Mouse (Mus musculus) MEL (cell line): ENCODE measurements around the gene Ccdc182. TPM values are rescaled to one million over a fixed set of nuclear protein-coding genes. Genes with fewer than 3 reads are reported as not detected.

Experiments
- DNase-seq: peaks from one replicate; pipeline ENCODE4 v3.0.0; 2011; ENCODE audit warnings: low read depth, low spot score
- H3K27ac ChIP-seq: 2 replicates; pipeline ENCODE4 v1.5.1; 2012; ENCODE audit warnings: low read depth, mild to moderate bottlenecking, control low read depth, low read length, moderate library complexity; ENCODE audit not compliant: control insufficient read depth
- H3K27me3 ChIP-seq, 2 experiments: fragments of 150-350 bp in 1 of 2; sonication (generic) in 1 of 2; 2 replicates each; pipeline ENCODE4 v1.6.1; 2012; ENCODE audit warnings: low read length in 2 of 2, mild to moderate bottlenecking in 2 of 2, improper control_type of control experiment in 1 of 2, moderate library complexity in 1 of 2; ENCODE audit not compliant: insufficient read depth in 2 of 2, control insufficient read depth in 1 of 2
- H3K36me3 ChIP-seq, 2 experiments: 2 replicates each; pipeline ENCODE4 v1.6.1; 2012 to 2014; ENCODE audit warnings: low read length in 2 of 2, improper control_type of control experiment in 1 of 2, inconsistent platforms in 1 of 2, mild to moderate bottlenecking in 1 of 2; ENCODE audit not compliant: insufficient read depth in 2 of 2, control insufficient read depth in 1 of 2
- H3K4me1 ChIP-seq, 2 experiments: fragments of 150-350 bp in 1 of 2; sonication (generic) in 1 of 2; 2 replicates each; pipeline ENCODE4 v1.6.1; 2012; ENCODE audit warnings: low read length in 2 of 2, improper control_type of control experiment in 1 of 2, mild to moderate bottlenecking in 1 of 2; ENCODE audit not compliant: insufficient read depth in 2 of 2, control insufficient read depth in 1 of 2
- H3K4me3 ChIP-seq, 2 experiments: fragments of 150-350 bp in 1 of 2; sonication (generic) in 1 of 2; 2 replicates each; pipeline ENCODE4 v1.5.1; 2012; ENCODE audit warnings: low read depth in 2 of 2, low read length in 2 of 2, mild to moderate bottlenecking in 2 of 2, moderate library complexity in 2 of 2, control low read depth in 1 of 2, improper control_type of control experiment in 1 of 2; ENCODE audit not compliant: control insufficient read depth in 1 of 2, insufficient read depth in 1 of 2
- H3K79me2 ChIP-seq: 2 replicates; pipeline ENCODE4 v1.6.1; 2012; ENCODE audit warnings: mild to moderate bottlenecking, low read length, moderate library complexity; ENCODE audit not compliant: control insufficient read depth, poor library complexity, insufficient read depth
- H3K9ac ChIP-seq: 2 replicates; pipeline ENCODE4 v1.6.1; 2012; ENCODE audit warnings: low read depth, mild to moderate bottlenecking, control low read depth, low read length, moderate library complexity; ENCODE audit not compliant: control insufficient read depth, poor library complexity, severe bottlenecking
- H3K9me3 ChIP-seq: fragments of 150-350 bp; sonication (generic); replicated peaks from 2 replicates; pipeline ENCODE4 v1.6.1; 2012; ENCODE audit warnings: mild to moderate bottlenecking, low read length, improper control_type of control experiment, moderate library complexity; ENCODE audit not compliant: insufficient read depth
- BHLHE40 ChIP-seq: IDR thresholded peaks from 2 replicates; pipeline ENCODE4 v1.6.1; 2012; ENCODE audit warnings: low read depth, mild to moderate bottlenecking, inconsistent platforms, low read length, improper control_type of control experiment, borderline replicate concordance
- CHD2 ChIP-seq: IDR thresholded peaks from 2 replicates; pipeline ENCODE4 v1.6.1; 2011; ENCODE audit warnings: low read length, improper control_type of control experiment
- CTCF ChIP-seq, 3 experiments: IDR thresholded peaks in 2 of 3; conservative IDR thresholded peaks in 1 of 3; 2 replicates each; pipeline ENCODE4 v1.5.1; 2011 to 2012; ENCODE audit warnings: low read length in 3 of 3, low read depth in 2 of 3, mild to moderate bottlenecking in 2 of 3, improper control_type of control experiment in 1 of 3, inconsistent platforms in 1 of 3, mixed read lengths in 1 of 3, moderate library complexity in 1 of 3; ENCODE audit not compliant: control insufficient read depth in 1 of 3, insufficient read depth in 1 of 3, poor library complexity in 1 of 3, severe bottlenecking in 1 of 3
- E2F4 ChIP-seq: IDR thresholded peaks from 2 replicates; pipeline ENCODE4 v1.6.1; 2011; ENCODE audit warnings: low read depth, low read length, improper control_type of control experiment, borderline replicate concordance
- GABPA ChIP-seq: IDR thresholded peaks from 2 replicates; pipeline ENCODE4 v1.6.1; 2012; ENCODE audit warnings: low read depth, mild to moderate bottlenecking, inconsistent platforms, low read length, improper control_type of control experiment, moderate library complexity
- HCFC1 ChIP-seq: IDR thresholded peaks from 2 replicates; pipeline ENCODE4 v1.6.1; 2012; ENCODE audit warnings: low read depth, mild to moderate bottlenecking, inconsistent platforms, low read length, improper control_type of control experiment, moderate library complexity
- JUND ChIP-seq: IDR thresholded peaks from 2 replicates; pipeline ENCODE4 v1.6.1; 2011; ENCODE audit warnings: low read depth, mild to moderate bottlenecking, improper control_type of control experiment, low read length
- MAX ChIP-seq: IDR thresholded peaks from 2 replicates; pipeline ENCODE4 v1.6.1; 2011; ENCODE audit warnings: low read length, improper control_type of control experiment
- MEF2A ChIP-seq: IDR thresholded peaks from 2 replicates; pipeline ENCODE4 v1.6.1; 2014; ENCODE audit warnings: low read depth, mild to moderate bottlenecking, inconsistent platforms, low read length, improper control_type of control experiment; ENCODE audit not compliant: poor library complexity, insufficient replicate concordance, severe bottlenecking; ENCODE audit errors: extremely low read depth
- MXI1 ChIP-seq: IDR thresholded peaks from 2 replicates; pipeline ENCODE4 v1.6.1; 2011; ENCODE audit warnings: mild to moderate bottlenecking, low read depth, low read length, improper control_type of control experiment
- MYC ChIP-seq: IDR thresholded peaks from 2 replicates; pipeline ENCODE4 v1.6.1; 2011; ENCODE audit warnings: low read depth, mild to moderate bottlenecking, low read length, improper control_type of control experiment, moderate library complexity
- NRF1 ChIP-seq: IDR thresholded peaks from 2 replicates; pipeline ENCODE4 v1.6.1; 2014; ENCODE audit warnings: low read depth, mild to moderate bottlenecking, inconsistent platforms, low read length, improper control_type of control experiment, moderate library complexity; ENCODE audit not compliant: poor library complexity, insufficient read depth, severe bottlenecking
- POLR2A ChIP-seq, 2 experiments: IDR thresholded peaks; 2 replicates each; pipeline ENCODE4 v1.6.1; 2011 to 2012; ENCODE audit warnings: low read length in 2 of 2, mild to moderate bottlenecking in 2 of 2, control low read depth in 1 of 2, improper control_type of control experiment in 1 of 2, low read depth in 1 of 2, moderate library complexity in 1 of 2; ENCODE audit not compliant: control insufficient read depth in 1 of 2, insufficient read depth in 1 of 2, poor library complexity in 1 of 2
- POLR2AphosphoS5 ChIP-seq: IDR thresholded peaks from 2 replicates; pipeline ENCODE4 v1.6.1; 2012; ENCODE audit warnings: low read depth, borderline replicate concordance, mild to moderate bottlenecking, inconsistent platforms, low read length, moderate library complexity, mixed read lengths
- RAD21 ChIP-seq: IDR thresholded peaks from 2 replicates; pipeline ENCODE4 v1.6.1; 2011; ENCODE audit warnings: mild to moderate bottlenecking, low read depth, low read length, improper control_type of control experiment
- RCOR1 ChIP-seq: IDR thresholded peaks from 2 replicates; pipeline ENCODE4 v1.6.1; 2012; ENCODE audit warnings: low read depth, mild to moderate bottlenecking, inconsistent platforms, low read length, improper control_type of control experiment
- SMC3 ChIP-seq: IDR thresholded peaks from 2 replicates; pipeline ENCODE4 v1.6.1; 2011; ENCODE audit warnings: low read depth, low read length, improper control_type of control experiment
- TBP ChIP-seq: IDR thresholded peaks from 2 replicates; pipeline ENCODE4 v1.8.0; 2011; ENCODE audit warnings: low read depth, low read length, improper control_type of control experiment
- UBTF ChIP-seq: IDR thresholded peaks from 2 replicates; pipeline ENCODE4 v1.6.1; 2012; ENCODE audit warnings: low read depth, mild to moderate bottlenecking, inconsistent platforms, low read length, improper control_type of control experiment, moderate library complexity, borderline replicate concordance; ENCODE audit not compliant: insufficient read depth
- USF1 ChIP-seq: IDR thresholded peaks from 2 replicates; pipeline ENCODE4 v1.6.1; 2014; ENCODE audit warnings: low read depth, mild to moderate bottlenecking, inconsistent platforms, low read length, improper control_type of control experiment, moderate library complexity
- ZC3H11A ChIP-seq: IDR thresholded peaks from 2 replicates; pipeline ENCODE4 v1.6.1; 2012; ENCODE audit warnings: low read depth, mild to moderate bottlenecking, inconsistent platforms, low read length, improper control_type of control experiment
- polyA plus RNA-seq, 2 experiments: library from polyadenylated mRNA; stranded (reverse) in 1 of 2; unstranded in 1 of 2; fragments of >175 nt in 1 of 2; fragments of >200 nt in 1 of 2; gene quantifications; 2 replicates each; pipeline versions ENCODE4 v1.2.1 to v1.2.4; 2012; ENCODE audit warnings: low replicate concordance in 2 of 2, low read depth in 1 of 2; ENCODE audit not compliant: insufficient read length in 2 of 2, insufficient read depth in 1 of 2, missing spikeins in 1 of 2
- total RNA-seq: library from RNA; depleted of rRNA; stranded (reverse); fragments of 300-350 nt; gene quantifications from 2 replicates; pipeline ENCODE4 v1.2.3, GENCODE M21; 2012

Ccdc182 gene
- total and polyA plus RNA-seq, 3 experiments = not detected

DNA sequence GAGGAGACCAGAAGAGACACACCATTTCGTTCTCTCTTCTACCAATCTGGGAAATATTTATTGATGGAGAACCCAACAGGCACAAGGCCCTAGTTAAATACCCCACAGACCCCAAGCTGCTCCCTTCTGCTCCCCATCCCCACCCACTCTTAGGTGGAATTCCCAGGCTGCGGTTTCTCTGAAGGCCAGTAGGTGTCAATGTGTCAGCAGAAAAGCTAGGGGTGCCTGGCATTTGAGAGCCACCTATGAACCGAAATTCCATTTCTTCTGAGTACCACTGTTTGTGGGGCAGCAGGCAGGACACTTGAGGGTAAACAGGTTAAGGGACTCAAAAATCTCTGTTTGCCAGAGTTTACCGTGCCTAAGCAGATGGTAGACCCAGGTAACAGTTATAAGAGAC lies 2.2 kb upstream of the Ccdc182 start:
- no peak overlapping the region for H3K27ac ChIP-seq
- TF ChIP-seq GABPA = no peak
- no peak for TF ChIP-seq HCFC1
- TF ChIP-seq NRF1 = no peak
- TF ChIP-seq RAD21 = peak; percentile 77
- no peak for TF ChIP-seq UBTF
- TF ChIP-seq TBP = no peak
- no peak for TF ChIP-seq E2F4
- no peak for TF ChIP-seq CHD2
- TF ChIP-seq ZC3H11A = peak; percentile 72
- no peak for TF ChIP-seq MEF2A
- TF ChIP-seq MYC = no peak
- peak; percentile 30 to 77 (median 61); a peak in 5 of 6 replicates for TF ChIP-seq CTCF (IDR thresholded peaks at IDR 0.05 in 2 of 3, conservative IDR thresholded peaks at IDR 0.05 in 1 of 3; ENCODE audit: control insufficient read depth in 1 of 3, insufficient read depth in 1 of 3, low read depth in 2 of 3, low read length in 3 of 3, poor library complexity in 1 of 3, severe bottlenecking in 1 of 3)
- no peak for TF ChIP-seq JUND
- TF ChIP-seq SMC3 = peak; percentile 80
- TF ChIP-seq RCOR1 = no peak
- TF ChIP-seq POLR2AphosphoS5 = no peak
- TF ChIP-seq, all 39 proteins: peak for 4
- peaks cover 0 to 6% of the 10 kb centered on the region in 2 experiments; a peak in 3 of 4 replicates for H3K27me3 ChIP-seq
- H3K4me1 ChIP-seq = no peaks in the 10 kb centered on the region
- DNase-seq = peak; percentile 37
- no peaks in the 10 kb centered on the region for H3K9me3 ChIP-seq
- H3K9ac ChIP-seq = no peak overlapping the region
- no peaks in the 10 kb centered on the region for H3K36me3 ChIP-seq
- no peak overlapping the region for H3K4me3 ChIP-seq
- no peaks in the 10 kb centered on the region for H3K79me2 ChIP-seq

DNA sequence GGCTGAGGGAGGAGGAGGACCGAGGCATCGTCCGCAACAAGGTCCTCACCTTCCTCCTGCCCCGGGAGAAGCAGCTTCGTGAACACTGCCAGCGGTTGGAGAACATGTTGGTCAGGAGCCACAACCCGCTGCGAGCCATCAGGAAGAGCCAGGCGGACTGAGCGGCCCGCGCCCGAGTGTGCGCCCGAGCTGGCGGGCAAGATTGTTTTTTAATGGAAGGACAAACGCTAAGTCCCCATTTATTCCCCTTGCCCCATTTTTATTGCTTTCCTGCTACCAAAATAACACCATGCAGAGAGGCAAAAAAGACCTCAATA lies 494 bp downstream of the Ccdc182 start:
- H3K4me3 ChIP-seq = no peak overlapping the region
- no peak for DNase-seq
- no peaks in the 10 kb centered on the region for H3K4me1 ChIP-seq
- no peak overlapping the region for H3K27ac ChIP-seq
- H3K79me2 ChIP-seq = no peaks in the 10 kb centered on the region
- H3K27me3 ChIP-seq = no peaks in the 10 kb centered on the region; a peak in 3 of 4 replicates
- TF ChIP-seq POLR2A (IDR thresholded peaks at IDR 0.05; ENCODE audit: control insufficient read depth in 1 of 2, insufficient read depth in 1 of 2, low read depth in 1 of 2, low read length in 2 of 2, poor library complexity in 1 of 2) (no peak), MXI1 (no peak), MAX (no peak), USF1 (no peak), BHLHE40 (no peak), CHD2 (no peak), HCFC1 (no peak)
- H3K9me3 ChIP-seq = no peaks in the 10 kb centered on the region
- no peaks in the 10 kb centered on the region for H3K36me3 ChIP-seq
- H3K9ac ChIP-seq = no peak overlapping the region
